Mouse (Mus musculus) megakaryocyte, embryonic 14.5 days (primary cell): Measurements from ENCODE around the gene Rrnad1. TPM values are rescaled to one million over a fixed set of nuclear protein-coding genes. Genes with fewer than 3 reads are reported as not detected.

Experiments
- H3K27me3 ChIP-seq: replicated peaks from 2 replicates; pipeline ENCODE3; 2012; ENCODE audit warnings: inconsistent platforms
- H3K36me3 ChIP-seq: replicated peaks from 2 replicates; pipeline ENCODE3; 2012; ENCODE audit warnings: low read length, inconsistent platforms, mixed read lengths
- H3K4me1 ChIP-seq: 2 replicates; pipeline ENCODE4 v1.6.1; 2012; ENCODE audit warnings: inconsistent platforms
- H3K4me3 ChIP-seq: replicated peaks from 2 replicates; pipeline ENCODE3; 2012; ENCODE audit warnings: moderate library complexity, mild to moderate bottlenecking, inconsistent platforms
- H3K9me3 ChIP-seq: 2 replicates; pipeline ENCODE4 v1.6.1; 2012; ENCODE audit warnings: inconsistent platforms
- FLI1 ChIP-seq: IDR thresholded peaks from 2 replicates; pipeline ENCODE4 v1.6.1; 2012; ENCODE audit warnings: low read length, inconsistent platforms, mixed read lengths
- GATA1 ChIP-seq: IDR thresholded peaks from 3 replicates; pipeline ENCODE4 v1.6.1; 2012; ENCODE audit warnings: mixed read lengths, low read length, inconsistent platforms, borderline replicate concordance
- polyA plus RNA-seq: library from polyadenylated mRNA; stranded (reverse); fragments of >175 nt; gene quantifications from 2 replicates; pipeline ENCODE4 v1.2.3, GENCODE M21; 2012; ENCODE audit warnings: low replicate concordance; ENCODE audit not compliant: insufficient read depth

Gene Rrnad1
- polyA plus RNA-seq, 1 experiment = 13.9 TPM

DNA sequence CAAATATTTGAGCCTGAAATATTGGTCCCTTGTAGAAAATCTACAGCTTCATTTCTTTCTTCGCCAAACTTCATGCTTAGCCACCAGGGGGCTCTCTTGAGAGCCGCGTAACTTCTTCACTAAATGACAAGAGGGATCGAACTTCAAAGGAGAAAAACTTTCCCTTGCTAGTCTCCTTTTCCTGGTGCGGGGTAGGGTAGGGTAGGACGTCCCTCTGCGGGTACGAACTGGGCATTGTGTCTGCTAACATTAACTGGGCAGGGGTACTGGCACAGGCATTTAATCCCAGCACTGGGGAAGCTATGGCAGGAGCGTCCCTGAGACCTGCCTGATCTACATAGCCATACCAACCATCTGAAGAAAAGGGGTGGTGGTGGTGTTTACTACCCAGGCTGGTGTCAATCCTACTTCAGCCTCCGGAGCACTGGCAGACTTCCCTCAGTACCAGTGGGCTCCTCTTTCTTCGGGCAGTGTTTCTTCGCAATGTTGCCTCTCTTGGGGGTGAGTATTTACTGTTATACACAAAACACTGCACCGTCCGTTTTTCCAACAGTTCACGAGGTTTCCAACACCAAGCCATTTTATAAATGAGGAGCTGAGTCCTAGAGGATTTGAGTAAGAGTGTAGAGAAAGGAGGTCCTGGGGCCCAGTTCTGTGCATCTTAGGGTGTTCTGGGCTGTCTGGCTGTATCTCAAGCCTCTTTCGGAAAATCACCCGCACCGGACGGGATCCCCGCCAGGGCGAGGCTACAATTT lies 39.8 kb upstream of the Rrnad1 start:
- H3K4me1 ChIP-seq = peaks cover 17% of the 10 kb centered on the region
- no peaks in the 10 kb centered on the region for H3K36me3 ChIP-seq
- no peak for TF ChIP-seq FLI1
- no peak for TF ChIP-seq GATA1
- peaks cover 10% of the 10 kb centered on the region for H3K9me3 ChIP-seq
- H3K4me3 ChIP-seq = peak overlapping the region; percentile 89
- peaks cover 73% of the 10 kb centered on the region for H3K27me3 ChIP-seq

DNA sequence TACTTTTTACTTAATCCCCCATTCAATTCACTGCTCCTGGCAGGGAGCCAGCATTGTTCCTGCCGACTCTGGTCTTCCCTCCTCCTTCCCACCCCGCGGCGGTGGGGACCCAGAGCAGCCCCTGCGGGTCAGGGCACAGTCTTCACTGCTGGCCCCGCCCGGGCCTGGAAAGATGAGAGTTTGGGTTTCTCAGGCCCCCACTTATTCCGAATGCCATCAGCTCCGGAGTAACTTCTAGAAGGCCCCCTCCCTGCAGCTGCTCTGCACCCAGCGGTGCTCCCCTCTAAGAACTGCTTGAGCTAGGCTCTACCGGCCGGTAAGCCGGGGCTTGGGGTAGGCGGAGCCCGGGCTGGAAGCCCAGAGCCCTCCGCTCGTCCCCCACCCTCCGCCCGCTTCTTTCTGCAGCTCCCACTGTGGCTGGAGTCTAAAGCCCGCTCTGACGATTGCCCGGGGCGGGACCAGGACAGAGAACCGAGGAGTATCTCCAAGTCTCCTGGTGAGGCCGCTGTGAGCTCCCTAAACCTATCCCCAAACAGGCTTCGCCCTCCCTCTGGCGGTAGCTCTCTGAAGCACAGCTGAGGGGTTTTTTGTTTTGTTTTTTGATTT lies 30.2 kb upstream of the Rrnad1 start:
- Histone ChIP-seq H3K9me3 (peaks cover 5% of the 10 kb centered on the region; the same call in 1 of the 2 replicates), H3K36me3 (no peaks in the 10 kb centered on the region), H3K4me3 (peak overlapping the region; percentile 91), H3K27me3 (peaks cover 72% of the 10 kb centered on the region), H3K4me1 (peaks cover 40% of the 10 kb centered on the region)
- no peak for TF ChIP-seq FLI1
- no peak for TF ChIP-seq GATA1

DNA sequence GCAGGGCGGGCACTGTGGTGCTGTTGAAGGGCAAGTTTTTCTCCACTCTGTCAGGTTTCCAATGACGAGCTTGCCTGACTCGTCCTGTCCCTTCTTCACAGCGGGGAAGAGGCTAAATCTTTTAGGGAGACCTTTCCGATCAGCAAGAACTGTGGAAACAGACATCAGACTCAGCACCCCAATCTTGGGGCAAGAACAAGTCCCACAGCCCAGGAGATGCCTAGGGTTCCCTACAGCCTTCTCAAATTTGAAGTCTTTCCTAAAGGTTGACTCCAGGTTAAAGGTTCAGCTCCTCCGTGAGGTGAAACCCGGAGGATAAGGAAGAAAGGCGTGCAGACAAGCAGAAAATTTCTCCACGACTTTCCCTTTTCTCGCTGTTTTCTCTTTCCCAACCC lies 29.7 kb upstream of the Rrnad1 start:
- Histone ChIP-seq H3K4me3 (peak overlapping the region; percentile 91), H3K4me1 (peaks cover 40% of the 10 kb centered on the region), H3K9me3 (0 out of 2 replicates have a peak, but pooled peaks cover under 1% of the 10 kb centered on the region), H3K27me3 (peaks cover 73% of the 10 kb centered on the region), H3K36me3 (no peaks in the 10 kb centered on the region)
- TF ChIP-seq GATA1 (no peak), FLI1 (no peak)

DNA sequence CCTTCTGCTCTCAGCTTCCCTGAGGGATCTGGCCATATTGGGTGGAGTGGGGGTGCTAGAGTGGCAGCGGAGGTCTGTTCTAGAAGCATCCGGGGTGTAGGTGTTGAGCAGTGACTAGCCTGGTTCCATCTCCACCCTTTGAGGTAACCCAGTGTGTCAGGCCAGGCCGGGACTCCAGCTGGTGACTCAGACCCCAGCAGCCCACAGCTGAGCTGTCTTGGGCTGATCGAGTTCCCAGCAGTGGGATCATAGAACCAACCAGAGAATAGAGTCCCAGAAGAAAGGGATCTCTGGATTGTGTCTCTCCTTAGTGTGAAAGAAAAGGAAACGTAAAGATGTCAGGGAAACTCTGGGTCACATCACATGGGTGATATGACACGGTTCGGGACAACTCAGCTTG lies 28.9 kb upstream of the Rrnad1 start:
- no peaks in the 10 kb centered on the region for H3K9me3 ChIP-seq
- no peaks in the 10 kb centered on the region for H3K36me3 ChIP-seq
- TF ChIP-seq GATA1 (no peak), FLI1 (no peak)
- peaks cover 40% of the 10 kb centered on the region for H3K4me1 ChIP-seq
- H3K4me3 ChIP-seq = no peak overlapping the region
- H3K27me3 ChIP-seq = peaks cover 77% of the 10 kb centered on the region

DNA sequence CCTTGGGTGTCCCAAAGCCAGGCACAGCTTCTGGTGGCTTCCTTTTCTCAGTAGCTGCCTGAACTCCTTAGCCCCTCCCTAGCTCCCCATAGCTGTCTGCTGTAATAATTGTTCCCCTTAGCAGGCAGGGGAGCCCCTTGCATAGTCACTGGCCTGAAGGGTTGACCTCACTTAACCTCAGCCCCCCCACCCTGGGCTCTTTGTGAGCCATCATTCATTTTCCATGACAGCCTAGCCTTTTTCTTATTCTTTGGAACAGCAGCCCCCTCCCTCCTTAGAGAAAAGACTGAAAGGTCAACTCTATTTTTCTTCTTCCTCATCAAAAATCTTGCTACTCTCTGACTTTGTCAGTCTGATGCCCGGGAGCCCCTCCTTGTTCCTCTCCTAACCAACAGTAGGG lies 28.4 kb upstream of the Rrnad1 start:
- Histone ChIP-seq H3K9me3 (no peaks in the 10 kb centered on the region), H3K4me3 (no peak overlapping the region), H3K36me3 (no peaks in the 10 kb centered on the region), H3K4me1 (peaks cover 40% of the 10 kb centered on the region), H3K27me3 (peaks cover 77% of the 10 kb centered on the region)
- no peak for TF ChIP-seq GATA1
- no peak for TF ChIP-seq FLI1

DNA sequence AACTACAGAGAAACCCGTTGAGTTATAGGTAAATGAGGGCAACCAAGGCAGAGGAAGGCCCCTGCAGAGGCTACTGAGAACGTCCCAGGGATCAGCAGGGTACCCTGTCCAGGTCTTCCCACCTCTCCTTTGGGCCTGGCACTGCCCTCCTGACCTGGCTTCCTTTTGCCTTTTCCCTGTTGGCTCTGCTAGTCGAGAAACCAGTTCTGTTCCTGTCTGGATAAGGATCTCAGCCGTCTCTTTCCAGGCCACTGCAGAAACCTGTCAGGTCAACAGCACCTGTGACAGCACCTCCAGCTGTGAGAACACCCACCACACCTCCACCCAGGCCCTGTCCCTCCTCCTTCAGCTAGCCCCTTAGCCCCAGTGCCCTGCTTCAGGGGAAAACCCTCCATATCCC lies 28.0 kb upstream of the Rrnad1 start:
- Histone ChIP-seq H3K27me3 (peaks cover 80% of the 10 kb centered on the region), H3K4me1 (peaks cover 40% of the 10 kb centered on the region), H3K4me3 (no peak overlapping the region), H3K9me3 (no peaks in the 10 kb centered on the region), H3K36me3 (no peaks in the 10 kb centered on the region)
- TF ChIP-seq GATA1 (no peak), FLI1 (no peak)

DNA sequence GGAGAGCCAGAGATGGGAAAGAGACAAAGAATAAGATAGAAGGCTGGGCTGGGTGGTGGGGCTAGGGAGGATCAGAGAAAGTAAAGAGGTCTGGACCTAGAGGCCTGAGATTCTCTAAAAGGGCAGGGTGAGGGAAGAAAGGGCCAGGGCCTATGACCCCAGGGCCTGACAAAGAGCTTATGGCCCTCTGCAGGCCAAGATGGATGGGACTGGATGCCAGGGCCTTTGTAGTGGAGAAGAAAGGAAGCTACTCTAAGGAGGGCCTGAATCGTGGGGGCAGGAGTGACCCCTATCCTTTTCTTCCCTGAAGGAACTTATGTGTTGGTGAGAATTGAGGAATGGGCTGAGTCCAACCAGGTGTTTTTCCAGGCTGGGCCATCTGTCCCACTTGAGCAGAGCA lies 27.5 kb upstream of the Rrnad1 start:
- TF ChIP-seq GATA1 (no peak), FLI1 (no peak)

DNA sequence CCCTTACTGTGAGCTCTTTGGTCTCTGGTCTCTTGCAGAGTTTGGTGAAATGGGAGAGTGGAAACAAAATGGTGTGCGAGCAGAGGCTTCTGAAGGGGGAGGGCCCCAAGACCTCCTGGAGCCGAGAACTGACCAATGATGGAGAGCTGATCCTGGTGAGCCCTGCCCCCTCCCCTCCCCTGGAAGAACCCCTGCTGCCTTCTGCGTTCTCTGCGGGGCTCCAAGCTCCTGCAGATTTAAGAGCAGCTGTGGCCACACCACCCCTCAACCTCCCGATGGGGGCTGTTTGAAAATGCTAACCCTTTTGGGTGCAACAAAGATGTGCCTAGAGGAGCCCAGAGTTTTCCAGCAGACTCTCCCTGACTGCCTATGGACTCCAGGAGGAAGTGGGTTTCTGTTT lies 21.9 kb upstream of the Rrnad1 start:
- TF ChIP-seq FLI1 (no peak), GATA1 (no peak)
- no peak overlapping the region for H3K4me3 ChIP-seq
- H3K4me1 ChIP-seq = peaks cover 50% of the 10 kb centered on the region
- peaks cover 94% of the 10 kb centered on the region for H3K27me3 ChIP-seq
- H3K36me3 ChIP-seq = no peaks in the 10 kb centered on the region
- no peaks in the 10 kb centered on the region for H3K9me3 ChIP-seq

More for the DNA sequence above, 27.5 kb upstream of the Rrnad1 start:
- Histone ChIP-seq H3K36me3 (no peaks in the 10 kb centered on the region), H3K4me3 (no peak overlapping the region), H3K4me1 (peaks cover 36% of the 10 kb centered on the region), H3K9me3 (no peaks in the 10 kb centered on the region), H3K27me3 (peaks cover 80% of the 10 kb centered on the region)

DNA sequence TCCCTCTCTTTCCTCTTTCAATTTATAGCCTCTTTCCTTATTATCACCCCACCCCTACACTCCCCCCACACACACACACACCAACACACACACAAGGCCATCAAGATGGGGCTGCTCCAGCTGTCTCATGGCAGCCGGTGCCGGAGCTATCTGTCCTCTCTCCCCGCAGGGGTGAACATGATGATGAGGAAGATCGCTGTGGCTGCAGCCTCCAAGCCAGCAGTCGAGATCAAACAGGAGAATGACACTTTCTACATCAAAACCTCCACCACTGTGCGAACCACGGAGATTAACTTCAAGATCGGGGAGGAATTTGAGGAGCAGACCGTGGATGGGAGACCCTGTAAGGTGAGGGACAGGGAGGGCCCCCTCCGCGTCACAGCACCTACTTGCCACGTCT lies 21.4 kb upstream of the Rrnad1 start:
- H3K9me3 ChIP-seq = no peaks in the 10 kb centered on the region
- peaks cover 52% of the 10 kb centered on the region for H3K4me1 ChIP-seq
- H3K27me3 ChIP-seq = peaks cover 96% of the 10 kb centered on the region
- H3K4me3 ChIP-seq = peak overlapping the region; percentile 25
- no peak for TF ChIP-seq FLI1
- TF ChIP-seq GATA1 = no peak
- no peaks in the 10 kb centered on the region for H3K36me3 ChIP-seq

DNA sequence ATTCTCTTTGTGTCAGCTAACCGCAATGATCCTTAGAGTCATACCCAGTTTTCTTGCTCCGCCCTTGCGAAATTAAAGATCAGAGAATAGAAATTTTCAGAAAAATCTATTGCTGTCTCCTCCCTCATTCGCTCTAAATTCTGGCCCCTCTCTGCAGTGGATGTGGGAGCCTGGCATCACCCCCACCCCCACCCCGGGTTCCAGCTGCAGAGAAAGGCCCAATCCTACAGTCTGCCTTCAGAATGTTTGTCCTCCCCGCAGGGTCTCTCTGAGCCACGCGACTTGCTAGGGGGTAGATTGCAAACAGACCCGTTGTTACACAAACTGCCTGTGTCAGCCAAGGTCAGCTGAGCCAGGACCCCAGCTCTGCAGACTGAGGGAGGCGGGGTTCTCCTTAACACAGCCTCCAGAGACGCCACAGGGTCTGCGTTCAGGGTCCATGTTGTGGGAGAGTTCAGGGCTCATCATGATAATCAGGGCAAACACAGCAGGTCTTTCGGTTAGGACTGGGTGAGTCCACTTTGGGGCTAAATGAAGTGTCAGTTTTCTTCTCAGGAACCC lies 19.5 kb upstream of the Rrnad1 start:
- Histone ChIP-seq H3K4me3 (no peak overlapping the region), H3K9me3 (no peaks in the 10 kb centered on the region), H3K27me3 (peaks cover 98% of the 10 kb centered on the region), H3K4me1 (peaks cover 62% of the 10 kb centered on the region), H3K36me3 (peaks cover 6% of the 10 kb centered on the region)
- no peak for TF ChIP-seq GATA1
- no peak for TF ChIP-seq FLI1

DNA sequence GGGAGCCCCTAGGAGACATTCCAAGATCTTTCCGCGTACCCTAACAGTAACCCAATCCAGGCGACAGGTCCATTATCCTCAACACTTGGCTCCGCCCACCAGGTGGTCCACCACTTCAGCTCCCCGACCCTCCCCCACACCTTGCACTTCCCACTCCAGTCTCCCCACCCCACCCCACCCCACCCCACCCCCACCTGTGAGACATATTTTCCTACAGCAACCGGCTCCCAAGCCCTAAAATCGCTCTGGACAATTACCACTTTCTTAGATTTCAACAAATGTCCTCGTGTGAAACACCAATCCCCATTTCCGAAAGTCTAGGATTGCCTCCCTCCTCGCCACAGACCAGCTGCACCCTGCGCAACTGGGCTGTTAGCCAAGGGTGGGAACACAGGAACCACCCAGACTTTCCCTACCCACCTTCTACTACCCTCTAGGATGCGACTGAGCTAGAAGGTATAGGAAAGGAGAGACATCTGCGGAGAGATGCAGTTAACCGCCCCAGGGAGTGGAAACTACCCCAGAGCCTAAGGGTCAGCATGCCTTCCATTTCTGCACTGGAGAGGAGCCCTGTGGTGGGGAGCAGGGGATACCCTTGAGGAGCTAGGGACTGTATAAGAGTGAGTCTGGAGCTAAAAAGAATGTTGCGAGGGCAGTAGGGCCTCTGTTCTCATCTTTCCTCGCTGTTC lies 18.9 kb upstream of the Rrnad1 start:
- peaks cover 94% of the 10 kb centered on the region for H3K27me3 ChIP-seq
- H3K9me3 ChIP-seq = no peaks in the 10 kb centered on the region
- H3K4me1 ChIP-seq = peaks cover 62% of the 10 kb centered on the region
- TF ChIP-seq FLI1 (no peak), GATA1 (no peak)
- no peak overlapping the region for H3K4me3 ChIP-seq
- peaks cover 11% of the 10 kb centered on the region for H3K36me3 ChIP-seq
